10 mouse cellular contexts compared by ENCODE assay signal in the genomic region with DNA sequence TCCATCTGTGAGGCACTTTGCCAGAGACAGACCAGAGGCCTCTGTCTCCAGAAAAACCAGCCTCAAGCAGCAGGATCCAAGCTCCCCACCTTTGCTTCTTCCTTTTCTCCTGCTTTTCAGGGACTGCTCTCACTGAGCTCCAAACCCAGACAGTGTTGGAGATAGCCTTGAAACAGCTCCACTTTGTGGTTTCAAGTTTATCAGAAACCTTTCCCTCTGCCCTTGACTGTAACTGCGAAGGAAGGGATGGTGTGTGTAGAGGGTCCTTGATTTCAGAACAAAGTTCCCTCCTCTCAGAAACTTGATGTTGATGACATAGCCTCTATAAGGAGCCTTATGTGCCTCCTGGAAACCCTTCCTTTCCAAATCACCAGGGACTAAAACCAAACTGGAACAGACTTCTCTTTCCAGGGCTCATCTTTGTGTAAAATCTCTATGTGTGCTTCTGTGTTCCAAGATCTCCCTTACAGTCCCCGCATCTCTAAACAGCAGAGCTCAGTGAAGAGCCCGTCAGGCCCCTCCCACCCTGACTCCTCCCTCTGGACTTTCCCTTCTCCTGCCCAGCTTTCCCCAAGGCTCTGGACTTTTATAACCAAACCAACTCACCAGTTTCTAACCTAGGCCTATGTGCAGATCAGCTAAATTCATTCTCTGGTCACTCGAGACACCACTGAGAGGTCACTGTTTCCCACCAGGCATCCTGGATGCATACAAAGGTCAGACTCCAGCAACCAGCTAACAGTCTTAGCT.
A peak's percentile ranks its signal among the peaks of the same experiment; 100 is the strongest.
DNase-seq lines count a peak whose midpoint lies in the region; ATAC-seq and TF ChIP-seq lines count a peak whose summit lies in the region.
"Had no signal": no experiment of that assay in that cellular context is flagged by ENCODE, and none has a peak within 500 bp of the region (broad histone marks: within the 10 kb centered on the region; RNA-seq: fewer than 3 reads in every experiment).

No protein-coding gene starts in this region.

- ATAC-seq in midbrain, postnatal 0 days (ENCODE audit: low FRiP score) = no peak

- 61% methylated on average over 4 of the region's 4 CpGs for WGBS in midbrain, postnatal 0 days

- no peak overlapping the region for H3K4me2 ChIP-seq in midbrain, postnatal 0 days (ENCODE audit: low read depth, low read length, poor library complexity, severe bottlenecking)
- H3K4me2 ChIP-seq: limb, embryonic 15.5 days had no signal

- no peaks in the 10 kb centered on the region for H3K27me3 ChIP-seq in midbrain, postnatal 0 days (ENCODE audit: insufficient read depth, low read length)
- H3K27me3 ChIP-seq: limb, embryonic 15.5 days had no signal

- H3K4me3 ChIP-seq in layer of hippocampus, adult 2 months = no peak overlapping the region
- H3K4me3 ChIP-seq in midbrain, postnatal 0 days (ENCODE audit: low read depth, low read length) = no peak overlapping the region
- H3K4me3 ChIP-seq: limb, embryonic 15.5 days had no signal

- H3K36me3 ChIP-seq in midbrain, postnatal 0 days (ENCODE audit: insufficient read depth, low read length) = no peaks in the 10 kb centered on the region; the same call in 1 of the 2 replicates
- H3K36me3 ChIP-seq: limb, embryonic 15.5 days had no signal

- no peaks in the 10 kb centered on the region for H3K9me3 ChIP-seq in midbrain, postnatal 0 days (ENCODE audit: low read length)
- H3K9me3 ChIP-seq: limb, embryonic 15.5 days had no signal

- no peaks in the 10 kb centered on the region for H3K4me1 ChIP-seq in midbrain, postnatal 0 days (ENCODE audit: insufficient read depth, low read length)
- H3K4me1 ChIP-seq: limb, embryonic 15.5 days had no signal

- no peak for TF ChIP-seq CTCF in layer of hippocampus, adult 2 months (conservative IDR thresholded peaks at IDR 0.05)
- TF ChIP-seq CTCF in midbrain, postnatal 0 days (IDR thresholded peaks at IDR 0.05) = no peak

- H3K27ac ChIP-seq in layer of hippocampus, adult 2 months = peak overlapping the region; percentile 67; the same call in 1 of the 2 replicates
- H3K27ac ChIP-seq in midbrain, postnatal 0 days (ENCODE audit: low read depth, low read length) = no peak overlapping the region
- H3K27ac ChIP-seq: limb, embryonic 15.5 days had no signal

- no peak for DNase-seq in layer of hippocampus, adult 2 months (ENCODE audit: low spot score in 2 of 2)
- no peak for DNase-seq in layer of hippocampus, postnatal 14 days (ENCODE audit: low spot score in 2 of 2)
- peak; percentile 37 for DNase-seq in 3T3-L1 (ENCODE audit: low read depth, low spot score)
- DNase-seq in ZHBTc4 (ENCODE audit: low read depth, low spot score) = peak; percentile 36
- DNase-seq in kidney, postnatal 10 days = peak; percentile 47
- DNase-seq in neural tube, embryonic 10.5 days (ENCODE audit: extremely low spot score, low spot score) = no peak
- DNase-seq in midbrain, postnatal 0 days (ENCODE audit: low spot score) = no peak
- DNase-seq: cerebellum, adult 8-10 months; layer of hippocampus, postnatal 36 days had no signal

- H3K9ac ChIP-seq in midbrain, postnatal 0 days (replicated peaks; ENCODE audit: low read length, poor library complexity, severe bottlenecking) = no peak overlapping the region
- H3K9ac ChIP-seq: limb, embryonic 15.5 days had no signal

Comparison
In these comparisons a context has a peak if more than half of its experiments do, and no peak if none do; other contexts are left out.
1. DNase-seq: peak in 3T3-L1 (single experiment), ZHBTc4 (single experiment) and kidney, postnatal 10 days (single experiment); none in layer of hippocampus, adult 2 months (0 of 2), layer of hippocampus, postnatal 14 days (0 of 2), neural tube, embryonic 10.5 days (single experiment) and midbrain, postnatal 0 days (single experiment).